Mouse (Mus musculus) intestine, embryonic 15.5 days (tissue): ENCODE measurements at regions not wholly inside any gene's neighbourhood (a gene's known extent, or its start where the extent isn't known, plus 50 kb on each side); places are given as distances from the start of the nearest gene placed in this dataset.

Source experiments
- ATAC-seq: fragments of 200-750 bp; cut with Nextera tagmentation; 2 replicates; pipeline ENCODE4 v1.8.0; 2017; ENCODE audit warnings: moderate TSS enrichment, moderate library complexity
- H3K27ac ChIP-seq: fragments of 300-500 bp; sonication (generic); 2 replicates; pipeline ENCODE4 v1.5.1; 2015; ENCODE audit warnings: mild to moderate bottlenecking, inconsistent platforms
- H3K27me3 ChIP-seq: fragments of 300-500 bp; sonication (generic); replicated peaks from 2 replicates; pipeline ENCODE4 v1.6.1; 2015; ENCODE audit warnings: inconsistent platforms
- H3K36me3 ChIP-seq: fragments of 300-500 bp; sonication (generic); 2 replicates; pipeline ENCODE4 v1.6.1; 2015; ENCODE audit warnings: inconsistent platforms
- H3K4me1 ChIP-seq: fragments of 300-500 bp; sonication (generic); replicated peaks from 2 replicates; pipeline ENCODE4 v1.6.1; 2015; ENCODE audit warnings: inconsistent platforms
- H3K4me2 ChIP-seq: fragments of 300-500 bp; sonication (generic); replicated peaks from 2 replicates; pipeline ENCODE4 v1.6.1; 2015; ENCODE audit warnings: mild to moderate bottlenecking, inconsistent platforms
- H3K4me3 ChIP-seq: fragments of 300-500 bp; sonication (generic); replicated peaks from 2 replicates; pipeline ENCODE4 v1.5.1; 2015; ENCODE audit warnings: inconsistent platforms
- H3K9ac ChIP-seq: fragments of 300-500 bp; sonication (generic); 2 replicates; pipeline ENCODE4 v1.6.1; 2015; ENCODE audit warnings: inconsistent platforms
- H3K9me3 ChIP-seq: fragments of 300-500 bp; sonication (generic); 2 replicates; pipeline ENCODE4 v1.6.1; 2016; ENCODE audit warnings: inconsistent platforms
- WGBS: fragments of 180-500 bp; shearing (Covaris S2); methylation state at CpG from one replicate; pipeline ENCODE4 v1.1.7; 2015; 5-methylcytosine and 5-hydroxymethylcytosine counted together

DNA sequence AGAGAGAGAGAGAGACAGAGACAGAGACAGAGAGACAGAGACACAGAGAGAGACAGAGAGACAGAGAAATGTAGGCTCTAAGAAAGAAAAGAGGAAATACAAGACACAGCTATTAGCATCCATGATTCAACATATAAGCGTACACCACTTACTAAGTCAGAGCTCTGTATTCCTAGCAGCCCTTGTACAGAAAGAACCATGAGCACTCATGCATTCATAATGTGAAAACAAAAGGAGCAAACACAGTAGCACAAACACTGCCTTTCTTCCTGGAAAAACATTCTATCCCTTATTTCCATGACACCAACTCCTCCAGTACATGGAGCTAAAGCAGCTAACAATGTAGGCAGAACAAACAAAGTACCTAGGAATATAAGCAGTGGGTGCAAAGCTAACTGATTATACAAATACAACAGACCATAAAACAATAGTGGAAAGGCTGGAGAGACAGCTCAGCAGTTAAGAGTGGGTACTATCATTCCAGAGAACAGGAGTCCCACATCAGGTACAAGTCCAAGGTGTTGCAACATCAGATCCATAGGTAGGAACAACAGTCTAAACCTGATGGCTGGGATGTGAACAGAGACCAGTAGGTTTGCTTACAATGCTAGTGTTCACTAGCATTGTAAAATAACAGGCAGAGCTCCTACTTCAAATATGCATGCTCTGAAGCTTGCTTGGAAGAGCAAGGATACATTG is 58.7 kb upstream of the Tbl1x start:
- 92% methylated on average over 1 of the region's 1 CpGs for WGBS
- H3K36me3 ChIP-seq, result no peaks in the 10 kb centered on the region
- H3K9ac ChIP-seq, result no peak overlapping the region
- H3K4me2 ChIP-seq, result no peak overlapping the region
- no peak overlapping the region for H3K4me3 ChIP-seq
- H3K27me3 ChIP-seq, result no peaks in the 10 kb centered on the region
- no peaks in the 10 kb centered on the region for H3K4me1 ChIP-seq
- no peak overlapping the region for H3K27ac ChIP-seq
- H3K9me3 ChIP-seq, result no peaks in the 10 kb centered on the region
- peak; percentile 72; the same call in 1 of the 2 replicates for ATAC-seq
